Mouse (Mus musculus): ENCODE measurements around the gene Zgrf1.

DNA sequence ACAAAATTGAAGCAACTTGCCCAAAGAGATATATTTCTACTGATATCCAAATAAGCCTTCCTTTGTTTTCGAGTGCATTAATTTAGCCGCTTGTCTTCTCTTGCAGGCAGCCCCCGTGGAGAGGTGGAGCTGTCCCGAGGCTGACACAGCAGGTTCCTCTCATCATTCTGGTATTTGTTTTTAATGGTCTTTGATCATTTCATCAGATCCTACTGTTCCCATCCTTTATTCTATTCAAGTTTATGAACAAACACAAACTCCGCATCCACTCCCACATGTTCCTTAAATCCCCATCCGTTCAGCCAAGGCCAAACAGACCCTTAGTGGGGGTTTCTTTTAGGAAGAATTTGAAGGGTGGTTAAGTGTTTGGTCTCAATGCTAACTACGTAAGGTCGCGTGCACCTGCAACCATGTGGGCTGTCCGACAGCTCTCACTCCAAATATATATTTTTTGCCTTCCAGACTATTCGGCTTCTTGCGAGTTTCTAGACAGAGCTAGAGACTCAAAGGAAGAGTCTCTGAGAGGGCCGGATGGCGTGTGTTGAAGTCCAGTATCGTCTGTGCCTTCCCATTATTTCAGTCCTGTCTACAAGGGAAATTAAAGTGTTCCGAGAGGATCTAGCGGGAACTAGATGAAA lies 77.6 kb downstream of the Zgrf1 start:
- TF ChIP-seq EP300 (IDR thresholded peaks at IDR 0.05; ENCODE audit: low read depth) (no peak), CTCF (IDR thresholded peaks at IDR 0.05; ENCODE audit: low read depth) (no peak)
